Mouse (Mus musculus): Measurements from ENCODE around the gene Gabbr2.
A peak's percentile ranks its signal among the peaks of the same experiment; 100 is the strongest.
"Not testable (repeated sequence)": the region's sequence is repeated elsewhere in the genome, so short reads cannot be mapped to it uniquely, and the experiment has no call there.

The Gabbr2 gene

DNA sequence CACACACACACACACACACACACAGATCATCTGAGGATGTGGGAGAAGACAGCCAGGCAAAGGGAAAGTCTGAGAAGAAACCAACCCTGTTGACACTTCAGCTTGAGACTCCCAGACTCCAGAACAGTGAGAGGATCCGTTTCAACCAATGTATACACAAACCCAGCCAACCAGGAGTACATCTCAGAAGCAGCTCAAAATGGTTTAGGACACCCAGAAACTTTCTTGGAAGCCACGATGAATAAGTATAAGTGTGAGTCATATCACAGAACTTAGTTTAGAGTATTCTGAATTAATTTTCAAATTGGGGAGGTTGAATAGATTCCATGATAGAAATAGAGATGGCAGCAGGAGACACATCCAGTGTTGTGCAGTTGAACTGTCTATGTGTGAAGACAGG, 335.7 kb downstream of the Gabbr2 start:
- no peak for DNase-seq (ENCODE audit: low read depth)

DNA sequence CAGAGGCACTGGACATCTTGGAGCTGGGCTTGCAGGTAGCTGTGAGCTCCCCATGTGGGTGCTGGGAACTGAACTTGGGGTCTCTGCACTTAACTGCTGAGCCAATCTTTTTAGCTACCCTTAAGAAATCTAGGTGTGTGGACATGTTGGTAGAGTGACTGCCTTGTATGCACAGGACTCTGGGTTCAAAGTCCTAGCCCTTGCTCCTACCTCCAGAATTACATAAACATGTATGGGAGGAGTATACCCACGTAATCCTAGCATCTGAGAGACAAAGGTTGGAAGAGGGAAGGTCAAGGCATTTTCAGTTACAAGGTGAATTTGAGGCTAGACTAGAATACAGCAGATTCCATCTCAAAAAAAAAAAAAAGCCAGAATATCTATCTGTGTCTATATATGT, 336.4 kb downstream of the Gabbr2 start:
- no peak for DNase-seq (ENCODE audit: low read depth)

DNA sequence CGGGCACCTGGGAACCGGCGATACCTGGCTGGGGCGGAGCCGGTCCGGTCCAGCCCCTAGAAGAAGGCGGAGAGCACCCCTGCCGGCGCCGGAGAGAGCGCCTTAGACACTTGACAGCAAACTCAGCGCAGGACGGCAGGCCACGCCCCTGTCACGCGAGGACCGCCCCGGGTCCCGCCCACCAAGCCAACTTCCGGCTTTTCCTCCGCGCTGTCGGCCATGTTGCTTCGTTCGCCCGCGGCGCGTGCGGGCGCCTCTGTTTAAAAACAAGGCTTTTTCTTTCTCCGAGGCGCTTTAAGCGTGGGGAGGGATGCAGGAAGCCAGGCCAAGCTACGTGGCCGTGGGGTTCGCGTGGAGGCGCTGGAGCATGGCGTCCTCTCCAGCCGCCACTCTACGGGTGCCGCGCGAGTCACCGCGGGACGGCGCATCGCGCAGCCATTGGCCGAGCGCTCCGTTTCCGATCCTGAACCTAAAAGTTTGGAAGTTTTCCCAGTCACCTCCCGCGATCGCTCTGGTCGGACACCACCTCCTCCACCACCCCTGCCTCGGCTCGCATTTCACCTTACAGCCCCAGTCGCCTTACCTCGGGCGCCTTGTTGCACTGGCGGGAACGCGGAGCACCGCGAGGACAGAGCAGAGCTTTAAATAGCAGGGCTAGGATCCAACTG, 341.5 kb downstream of the Gabbr2 start, which contains the start of gene Tbc1d2:
Tbc1d2 (minus strand) TSS at position 124 of the 668 bp plus-strand sequence.
- DNase-seq (ENCODE audit: low read depth) = peak; percentile 97

DNA sequence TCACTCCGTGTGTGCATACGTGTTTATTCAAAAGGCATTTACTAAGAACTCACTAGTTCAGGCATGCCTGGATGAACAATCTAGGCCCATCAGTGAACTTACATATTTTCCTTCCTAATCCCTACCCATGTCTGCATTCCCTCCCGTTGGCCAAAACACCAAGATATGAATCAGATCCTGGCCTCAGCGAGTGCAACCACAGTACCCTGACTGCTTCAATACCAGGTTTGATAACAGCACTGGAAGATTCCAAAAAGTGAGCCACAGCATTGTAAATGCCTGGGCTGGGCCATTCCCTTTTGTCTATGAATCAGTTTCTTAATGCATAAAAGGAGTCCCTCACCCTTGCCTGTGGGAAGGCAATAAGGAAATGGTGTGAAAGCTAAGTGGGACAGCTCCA, 342.5 kb downstream of the Gabbr2 start:
- DNase-seq (ENCODE audit: low read depth) = no peak

DNA sequence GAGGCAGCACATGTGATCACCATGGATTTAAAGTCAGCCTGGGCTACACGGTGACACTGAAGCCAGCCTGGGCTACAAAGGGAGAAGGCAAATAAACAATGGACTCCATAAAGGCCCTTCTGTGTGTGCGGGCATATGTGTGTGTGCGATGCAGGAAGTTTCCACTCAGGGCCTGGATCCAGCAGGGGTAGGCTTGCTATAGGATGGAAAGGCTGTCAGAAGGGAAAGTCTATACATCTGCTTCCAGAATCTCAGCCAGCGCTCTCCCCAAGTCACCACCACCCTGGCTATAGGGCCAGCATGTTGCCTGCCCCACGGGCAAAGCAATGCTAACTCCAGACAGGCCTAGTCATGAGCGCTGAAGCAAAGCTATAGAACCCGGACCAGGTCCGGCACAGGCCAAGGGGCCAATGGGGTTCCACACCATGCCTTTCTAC, 348.0 kb downstream of the Gabbr2 start:
- no peak for DNase-seq (ENCODE audit: low read depth)

DNA sequence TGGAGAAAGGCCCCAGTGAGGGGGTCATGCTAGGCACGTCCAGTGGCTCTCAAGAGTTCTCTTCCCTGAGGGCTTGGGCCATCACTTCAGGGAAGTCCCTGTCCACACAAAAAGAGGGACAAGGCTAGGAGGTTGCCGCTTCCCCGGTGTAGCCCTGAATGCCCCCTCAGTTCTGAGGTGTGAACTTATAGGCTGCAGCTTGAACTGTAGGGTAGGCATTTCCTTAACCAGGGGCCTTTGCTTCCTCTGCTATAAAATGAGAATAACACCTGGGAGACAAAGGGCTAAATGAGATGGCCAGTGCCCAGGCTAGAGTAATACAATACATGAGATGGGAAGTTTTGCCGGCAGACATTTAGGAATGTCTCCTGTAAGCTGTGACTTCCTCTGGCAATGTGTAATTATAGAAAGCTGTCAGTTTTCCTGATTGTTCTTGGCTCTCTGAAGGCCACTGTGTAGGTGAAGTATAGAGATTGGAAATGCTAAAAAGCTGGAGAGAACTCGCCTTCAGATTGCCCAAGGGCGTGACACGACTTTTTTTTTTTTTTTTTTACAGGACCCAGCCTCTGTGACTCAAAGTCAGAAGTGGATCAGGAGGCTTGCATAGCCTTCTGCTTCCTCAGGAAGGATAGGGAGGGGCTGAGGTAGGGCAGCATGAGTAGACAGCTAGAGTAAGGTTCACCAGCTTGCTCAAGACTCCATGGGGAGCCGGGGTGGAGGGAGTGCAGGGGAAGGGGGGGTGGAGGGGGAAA, 348.6 kb downstream of the Gabbr2 start:
- no peak for DNase-seq (ENCODE audit: low read depth)

DNA sequence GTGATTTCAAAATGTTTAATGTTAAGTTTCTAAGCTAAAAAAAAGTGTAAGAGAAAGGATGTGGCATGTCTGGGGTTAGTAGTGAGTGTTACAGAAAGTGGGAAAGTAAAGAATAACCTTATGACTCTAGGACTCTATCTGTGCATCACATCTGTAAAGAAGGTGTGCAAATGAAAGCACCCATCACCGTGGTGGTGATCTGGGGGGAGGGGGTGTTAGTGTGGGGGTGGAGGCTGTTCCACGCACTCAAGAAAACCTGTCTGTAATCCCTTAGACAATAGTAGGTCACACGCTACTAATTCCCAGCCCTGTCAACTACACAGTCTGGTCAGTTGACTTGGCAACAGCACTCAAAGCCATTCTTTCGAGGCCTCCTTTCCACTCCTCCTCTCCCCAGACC, 350.4 kb downstream of the Gabbr2 start:
- no peak for DNase-seq (ENCODE audit: low read depth)

DNA sequence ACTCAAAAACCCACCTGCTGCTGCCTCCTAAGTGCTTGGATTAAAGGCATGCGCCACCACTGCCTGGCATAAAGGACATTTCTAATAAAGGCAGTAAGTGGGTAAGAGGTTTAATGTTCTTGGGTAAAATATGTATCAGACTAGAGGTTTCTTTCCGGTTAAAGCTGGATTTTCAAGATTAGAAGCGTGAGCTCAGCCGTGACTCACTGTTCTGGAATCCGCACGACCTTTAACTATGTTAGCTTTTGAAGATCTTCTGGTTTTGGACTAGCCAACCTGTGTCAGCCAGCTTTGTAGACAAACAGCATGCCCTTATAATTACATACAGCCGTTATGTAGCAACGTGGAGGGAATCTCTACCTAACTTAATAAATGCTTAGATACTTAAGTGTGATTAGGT, 351.8 kb downstream of the Gabbr2 start:
- no peak for DNase-seq (ENCODE audit: low read depth)

DNA sequence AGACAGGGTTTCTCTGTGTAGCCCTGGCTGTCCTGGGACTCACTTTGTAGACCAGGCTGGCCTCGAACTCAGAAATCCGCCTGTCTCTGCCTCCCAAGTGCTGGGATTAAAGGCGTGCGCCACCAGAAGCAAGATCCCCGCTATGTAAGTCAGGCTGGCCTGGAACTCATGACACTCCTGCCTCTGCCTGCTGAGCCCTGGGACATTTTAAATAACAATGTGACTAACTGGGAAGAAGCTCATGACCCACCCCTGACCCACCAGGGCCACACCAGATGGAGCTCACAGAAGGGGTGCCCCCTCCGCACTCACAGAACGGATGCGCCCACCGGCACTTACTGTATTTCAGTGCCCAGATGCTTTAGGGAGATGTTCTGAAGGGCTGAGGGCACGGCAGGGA, 354.4 kb downstream of the Gabbr2 start:
- not testable (repeated sequence) for DNase-seq (ENCODE audit: low read depth)

DNA sequence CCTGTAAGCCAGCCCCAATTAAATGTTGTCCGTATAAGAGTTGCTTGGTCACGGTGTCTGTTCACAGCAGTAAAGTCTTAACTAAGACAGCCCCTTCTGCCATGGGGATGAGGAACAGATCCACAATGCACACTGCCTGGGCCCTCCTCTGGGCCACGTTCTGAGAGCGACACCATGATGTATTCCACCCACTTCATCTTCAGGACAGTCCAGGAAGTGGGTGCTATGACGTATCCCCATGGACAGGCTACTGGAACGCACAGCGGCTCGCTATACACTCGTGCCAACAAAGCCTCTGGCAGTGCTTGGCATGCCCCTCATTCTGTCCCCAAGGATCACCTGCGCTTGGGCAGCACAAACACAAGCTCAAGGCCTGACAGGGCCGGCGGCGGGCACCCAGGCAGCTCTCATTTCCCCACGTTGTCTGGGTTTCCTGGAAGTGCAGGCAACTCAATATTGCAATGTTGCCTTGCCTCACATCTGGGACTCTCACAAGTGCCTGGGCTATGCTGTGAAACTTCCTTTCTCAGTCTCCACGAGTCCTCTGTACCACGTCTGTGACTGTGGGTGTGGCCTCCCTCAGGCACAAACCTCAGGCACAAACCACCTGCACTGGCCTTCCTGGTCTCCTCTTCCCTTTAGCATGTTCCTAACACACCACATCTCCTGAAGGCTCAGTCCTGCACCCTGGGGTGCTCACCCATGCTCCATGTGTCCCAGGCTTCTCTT, 355.8 kb downstream of the Gabbr2 start:
- DNase-seq (ENCODE audit: low read depth) = no peak

DNA sequence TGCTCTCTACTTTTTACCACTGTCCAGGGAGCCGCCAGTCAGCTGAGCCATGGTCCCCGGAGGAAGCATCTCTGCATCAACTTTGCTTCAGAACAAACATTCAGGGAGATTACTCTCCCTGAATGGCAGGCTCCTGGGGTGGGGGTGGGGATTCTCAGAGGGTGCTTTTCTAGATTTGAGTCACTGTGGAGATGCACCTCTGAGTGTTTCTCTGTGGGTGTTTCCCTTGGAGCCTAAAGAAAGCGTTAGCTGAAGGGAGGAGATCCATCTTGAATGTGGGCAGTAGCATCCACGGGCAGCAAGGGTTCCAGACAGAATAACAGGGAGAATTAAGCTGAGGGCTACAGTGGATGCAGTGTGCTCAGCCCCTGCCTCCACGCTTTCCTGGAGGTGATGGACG, 356.8 kb downstream of the Gabbr2 start:
- no peak for DNase-seq (ENCODE audit: low read depth)

DNA sequence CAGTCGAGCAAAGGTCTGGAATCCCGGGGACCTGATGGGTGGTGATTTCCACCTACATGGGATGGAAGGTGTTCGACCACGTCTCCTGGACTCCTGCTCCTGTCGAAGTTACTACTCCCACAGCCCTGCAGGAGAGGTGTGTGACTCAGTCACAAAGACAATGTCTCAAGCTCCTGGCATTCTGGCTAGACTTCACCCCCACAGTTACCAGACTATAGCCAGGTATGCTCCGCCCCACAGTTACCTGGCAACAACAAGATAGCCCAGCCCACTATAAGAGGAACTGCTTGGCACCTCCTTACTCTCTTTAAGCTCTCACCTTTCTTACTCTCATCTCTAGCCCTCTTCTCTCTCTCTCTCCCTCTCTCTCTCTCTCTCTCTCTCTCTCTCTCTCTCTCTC, 358.1 kb downstream of the Gabbr2 start:
- DNase-seq (ENCODE audit: low read depth) = not testable (repeated sequence)

DNA sequence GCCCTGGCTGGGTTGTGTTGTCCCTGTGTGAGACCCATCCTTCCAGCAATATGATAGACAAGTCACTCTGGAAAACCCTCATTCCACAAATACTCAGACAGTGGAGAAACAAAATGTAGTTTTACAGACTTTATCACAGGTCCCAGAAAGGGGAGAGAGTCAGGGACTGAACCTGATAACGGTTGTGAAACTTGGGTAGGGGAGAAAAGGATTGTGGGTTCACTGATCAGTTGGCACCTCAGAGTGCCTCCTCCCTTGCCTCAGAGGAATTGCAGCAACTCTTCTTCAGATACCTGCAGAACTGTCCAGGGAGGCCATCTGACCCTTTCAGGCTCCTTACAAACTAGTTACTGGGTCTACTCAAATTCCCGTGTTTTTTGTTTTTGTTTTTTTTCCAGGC, 359.2 kb downstream of the Gabbr2 start:
- DNase-seq (ENCODE audit: low read depth) = no peak

DNA sequence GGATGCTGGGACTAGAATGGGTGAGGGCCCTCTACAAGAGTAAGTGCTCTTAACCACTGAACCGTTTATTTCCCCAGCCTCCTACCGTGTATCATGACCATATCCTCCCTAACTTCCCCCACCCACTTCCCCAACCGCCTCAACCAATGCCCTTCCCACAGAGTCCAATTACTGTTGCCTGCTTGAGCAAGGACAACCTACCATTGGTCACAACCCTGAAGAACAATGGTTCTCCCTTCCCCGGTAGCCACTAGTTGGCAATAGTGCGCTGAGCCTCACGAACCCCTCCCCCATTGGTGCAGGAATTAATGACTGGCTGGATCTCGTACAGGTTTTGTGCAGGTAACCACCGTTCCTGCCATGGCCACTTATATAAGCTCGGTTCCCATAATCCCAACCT, 361.3 kb downstream of the Gabbr2 start:
- DNase-seq (ENCODE audit: low read depth) = no peak

DNA sequence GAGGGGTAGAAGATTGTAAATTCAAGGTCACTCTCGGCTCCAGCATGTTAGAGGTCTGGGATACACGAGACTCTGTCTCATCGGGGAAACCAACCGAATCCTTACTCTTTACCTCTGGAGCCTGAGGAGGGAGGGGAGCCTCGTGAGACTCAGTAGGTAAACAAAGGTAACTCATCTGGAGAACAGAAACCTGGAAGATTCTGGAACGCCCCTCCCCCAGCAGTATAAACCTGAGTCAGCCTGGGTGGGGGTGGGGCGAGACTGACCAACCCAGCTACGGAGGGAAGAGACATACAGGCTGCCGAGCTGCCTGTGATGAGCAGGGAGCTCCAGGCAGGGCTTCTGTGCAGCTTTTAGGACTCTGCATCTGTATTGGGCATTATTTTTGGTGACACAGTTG, 362.8 kb downstream of the Gabbr2 start:
- no peak for DNase-seq (ENCODE audit: low read depth)

DNA sequence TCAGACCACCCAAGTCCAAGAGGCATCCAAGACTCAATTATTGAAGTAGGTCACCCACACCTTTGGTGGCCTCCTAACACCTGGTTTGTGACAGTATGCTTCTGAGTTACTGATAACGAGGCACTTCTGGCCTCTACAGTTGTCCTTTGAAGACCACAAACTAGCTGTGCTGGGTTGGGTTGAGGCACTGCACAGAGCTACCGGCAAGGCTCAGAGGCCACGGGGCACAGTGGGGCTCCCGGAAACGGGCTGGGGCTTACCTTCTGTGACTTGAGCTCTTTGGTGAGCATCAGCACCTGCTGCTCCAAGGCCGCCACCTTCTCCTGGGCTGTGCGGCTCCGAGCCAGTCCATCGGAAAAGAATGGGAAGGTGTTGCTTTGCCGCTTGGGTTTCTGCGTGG, 363.6 kb downstream of the Gabbr2 start:
- DNase-seq (ENCODE audit: low read depth) = no peak

DNA sequence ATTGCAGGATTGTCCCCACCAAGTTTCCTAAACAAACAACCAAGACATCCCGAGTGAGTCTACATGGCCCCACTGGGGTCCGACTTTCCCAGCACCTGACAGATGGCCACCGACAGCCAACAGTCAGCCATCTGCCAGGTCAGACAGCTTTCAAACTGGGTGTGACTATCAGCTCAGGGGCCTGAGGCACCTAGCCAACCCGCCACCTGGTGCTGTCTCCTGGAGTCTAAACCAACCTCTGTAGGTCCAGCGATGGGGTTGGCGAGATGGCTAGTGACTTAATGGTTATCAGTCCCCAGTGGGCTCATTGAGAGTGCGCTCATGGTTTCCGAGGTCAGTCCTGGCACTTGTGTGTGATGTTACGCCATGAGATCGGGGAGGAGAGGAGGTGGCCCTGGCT, 366.6 kb downstream of the Gabbr2 start:
- DNase-seq (ENCODE audit: low read depth) = no peak

DNA sequence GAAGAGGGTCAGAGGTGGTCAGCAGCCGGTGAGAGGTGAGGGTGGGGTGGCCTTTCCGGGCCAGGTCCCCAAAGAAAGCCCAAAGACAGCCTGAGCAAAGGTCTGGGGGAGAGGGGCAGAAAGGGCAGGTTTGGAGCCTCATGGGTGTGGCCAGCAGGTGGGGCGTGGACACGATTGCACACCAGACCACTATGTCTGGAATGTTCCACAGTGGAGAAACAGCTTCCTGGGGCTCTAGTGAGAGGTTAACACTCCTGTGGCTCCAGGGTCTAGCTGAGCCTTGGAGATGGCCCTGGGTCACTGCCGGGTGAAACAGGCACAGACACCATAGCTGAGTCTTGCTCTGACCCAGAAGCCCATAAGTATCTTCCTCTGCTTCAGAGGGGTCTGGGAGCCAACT, 368.7 kb downstream of the Gabbr2 start:
- DNase-seq (ENCODE audit: low read depth) = no peak

DNA sequence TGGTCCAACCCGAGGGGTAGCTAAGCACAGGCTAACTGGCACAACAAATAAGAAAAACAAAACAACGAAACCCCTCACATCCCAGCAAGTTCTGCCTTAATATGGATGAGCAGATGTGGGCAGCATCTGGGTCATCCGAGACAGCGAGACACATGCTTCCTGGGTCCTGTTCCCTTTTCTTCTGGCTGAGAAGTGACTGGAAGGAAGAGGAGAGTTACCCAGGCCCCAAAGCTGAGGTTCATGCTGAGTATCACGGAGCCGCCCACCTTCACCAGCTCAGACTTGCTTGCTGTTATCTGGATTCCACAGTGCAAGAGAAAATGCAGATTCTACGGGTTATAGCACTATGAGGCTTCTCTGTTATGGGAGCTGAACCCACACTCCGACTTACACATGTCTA, 370.7 kb downstream of the Gabbr2 start:
- DNase-seq (ENCODE audit: low read depth) = no peak

DNA sequence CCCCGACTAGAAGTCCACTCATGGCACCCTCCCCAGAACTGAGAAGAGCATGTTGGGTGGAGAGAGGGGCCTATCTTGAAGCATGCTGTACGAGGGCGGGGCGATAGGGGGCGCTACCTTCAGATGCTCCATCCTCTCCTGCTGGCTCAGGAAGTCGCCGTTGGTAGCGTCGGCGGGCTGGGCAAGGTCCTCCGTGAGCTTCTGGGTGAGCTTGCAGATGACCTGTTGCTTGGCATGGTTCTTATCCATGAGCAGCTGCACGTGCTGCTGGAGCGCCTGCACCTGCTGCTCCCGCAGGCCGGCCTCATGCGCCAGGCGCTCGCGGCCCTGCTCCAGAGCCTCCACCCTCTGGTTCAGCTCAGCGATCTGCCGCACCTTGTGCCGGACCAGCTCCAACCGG, 371.3 kb downstream of the Gabbr2 start:
- DNase-seq (ENCODE audit: low read depth) = peak; percentile 33

DNA sequence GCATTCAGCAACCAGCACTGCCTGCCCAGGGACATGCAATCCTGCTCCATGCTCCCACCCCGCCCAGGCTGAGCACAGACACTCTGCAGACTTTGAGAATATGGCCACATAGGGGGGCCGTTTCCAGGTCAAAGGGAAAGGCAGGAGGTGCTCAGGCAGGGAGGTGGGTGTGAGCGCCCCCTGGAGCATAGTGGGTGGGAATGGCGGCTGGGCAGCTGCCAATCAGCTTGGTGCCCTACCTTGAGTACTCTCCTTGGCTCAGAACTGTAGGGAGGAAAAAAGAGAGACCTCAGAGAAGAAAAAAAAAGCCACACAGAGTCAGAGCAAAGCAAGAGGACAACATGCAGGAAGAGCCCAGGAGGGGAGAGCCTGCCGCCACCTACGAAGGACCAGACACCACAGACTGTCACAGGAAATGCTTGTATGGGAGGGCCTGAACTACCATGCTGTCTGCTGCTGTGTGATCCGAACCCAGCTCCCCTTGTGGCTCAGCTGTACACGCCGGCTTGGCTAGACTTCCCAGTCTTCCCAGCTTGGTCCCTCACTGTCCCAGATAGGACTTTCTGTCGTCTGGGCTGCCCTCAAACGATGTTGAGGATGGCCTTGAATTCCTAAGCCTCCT, 373.4 kb downstream of the Gabbr2 start:
- peak; percentile 62 for DNase-seq (ENCODE audit: low read depth)

DNA sequence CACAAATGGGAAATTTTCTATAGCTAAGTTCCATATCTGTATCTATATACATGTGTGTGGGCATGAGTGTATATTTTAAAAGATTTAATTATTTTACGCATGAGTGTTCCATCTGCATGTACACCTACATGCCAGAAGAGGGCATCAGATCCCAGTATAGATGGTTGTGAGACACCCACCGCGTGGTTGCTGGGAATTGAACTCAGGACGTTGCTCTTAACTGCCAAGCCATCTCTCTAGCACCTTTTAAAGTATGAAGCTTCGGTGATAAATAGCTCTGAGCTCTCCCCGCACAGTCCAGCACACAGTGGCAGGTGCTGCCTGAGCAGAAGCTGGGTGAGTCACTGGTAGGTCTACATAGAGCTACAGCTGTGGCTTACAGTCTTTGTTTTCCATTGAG, 374.3 kb downstream of the Gabbr2 start:
- peak; percentile 41 for DNase-seq (ENCODE audit: low read depth)

DNA sequence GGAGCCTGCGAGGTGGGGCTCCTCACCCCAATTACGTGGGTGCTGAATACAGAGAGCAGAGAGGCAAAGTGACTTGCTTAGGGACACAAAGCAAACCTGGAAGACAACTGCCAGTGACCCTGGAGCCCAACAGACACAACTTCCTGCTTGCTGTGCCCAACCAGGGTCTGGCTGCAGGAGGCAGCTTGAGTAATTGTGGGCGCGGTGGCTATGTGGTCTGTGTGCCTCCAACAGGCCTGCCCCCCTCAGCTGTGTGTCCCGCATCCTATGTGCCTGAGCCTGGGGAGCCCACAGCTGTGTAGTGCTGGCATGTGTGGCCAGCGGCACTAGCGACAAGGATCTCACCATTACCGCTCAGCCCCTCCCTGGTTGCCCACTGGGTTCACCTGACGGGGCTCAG, 377.0 kb downstream of the Gabbr2 start:
- no peak for DNase-seq (ENCODE audit: low read depth)

Data from naive thymus-derived CD4-positive, alpha-beta T cell, adult 2 months (primary cell).